Mouse (Mus musculus) B cell, adult 67 days (primary cell): Measurements from ENCODE around the gene Stoml2. TPM values are rescaled to one million over a fixed set of nuclear protein-coding genes. Genes with fewer than 3 reads are reported as not detected.

Experiments used
- total RNA-seq, 2 experiments: library from RNA; stranded (reverse); gene quantifications; 4 replicates each; pipeline ENCODE4 v1.2.4; 2023

Stoml2 gene
- total RNA-seq = 10 to 100 TPM; 80.4 to 84.8 TPM

GRCm38 (mm10) chr4:43031237-43031995, at the start of gene Stoml2:
Stoml2 (minus strand) TSS chr4:43031710.

GRCm38 (mm10) chr4:43058753-43059654, 27.5 kb upstream of the Stoml2 start, which contains the start of gene Unc13b:
Unc13b (plus strand) TSS chr4:43058953.

GRCm38 (mm10) chr4:43045659-43046302, 14.3 kb upstream of the Stoml2 start, which contains the start of gene Fam214b:
Fam214b (minus strand) TSS chr4:43046220.

GRCm38 (mm10) chr4:43025084-43025960, 6.2 kb downstream of the Stoml2 start, which contains the start of gene Pigo:
Pigo (minus strand) TSS chr4:43025819.

DNA sequence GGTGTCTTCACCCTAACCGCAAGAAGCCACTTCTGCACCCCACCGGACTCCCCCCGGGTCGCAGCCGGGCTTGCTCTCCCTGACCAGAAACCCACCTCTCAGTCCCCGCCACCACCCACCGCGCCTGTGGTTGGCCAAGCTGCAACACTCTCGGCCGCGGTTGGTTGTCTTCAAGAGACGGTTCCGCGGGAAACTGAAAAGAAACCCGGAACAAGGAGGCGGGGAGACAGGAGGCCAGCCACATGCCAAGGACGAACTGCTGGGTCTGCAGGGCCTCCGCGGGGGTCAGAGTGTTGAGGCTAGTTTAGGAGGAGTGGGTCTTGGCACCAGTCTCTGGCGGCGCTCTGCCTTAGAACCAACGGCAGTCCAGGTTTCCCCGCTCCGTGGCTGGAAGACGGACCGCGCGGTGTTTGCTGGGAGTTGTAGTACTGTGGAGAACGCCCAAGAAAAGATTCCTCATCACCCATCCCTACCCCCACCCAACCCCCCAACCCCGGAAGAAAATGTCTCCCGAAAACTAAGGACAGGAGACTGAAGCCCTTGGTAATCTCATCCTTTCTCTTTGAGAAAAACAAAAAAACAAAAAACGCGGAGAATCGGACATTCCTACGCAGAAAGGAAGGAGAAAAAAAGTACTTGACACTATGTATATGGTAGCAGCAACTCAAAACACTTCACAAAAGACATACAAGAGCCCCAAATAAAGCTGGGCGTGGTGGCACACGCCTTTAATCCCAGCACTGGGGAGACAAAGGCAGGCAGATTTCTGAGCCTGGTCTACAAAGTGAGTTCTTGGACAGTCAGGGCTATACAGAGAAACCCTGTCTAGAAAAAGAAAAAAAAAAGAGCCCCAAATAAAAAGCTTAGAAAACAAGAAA, 21.1 kb downstream of the Stoml2 start, which contains the start of gene Fancg:
Fancg (minus strand) TSS at position 346 of the 878 bp plus-strand sequence.

GRCm38 (mm10) chr4:43000141-43000986, 31.1 kb downstream of the Stoml2 start, which contains the start of gene Vcp:
Vcp (minus strand) TSS chr4:43000507.

Other genes with a start within 250 kb of the Stoml2 start
- not detected for gene Fam205a1, start 177.8 kb downstream of the Stoml2 start, total RNA-seq
- not detected for gene Gm12394, start 174.9 kb downstream of the Stoml2 start, total RNA-seq
- gene Fam205c, start 157.5 kb downstream of the Stoml2 start, total RNA-seq = not detected
- not detected for gene Phf24, start 115.0 kb downstream of the Stoml2 start, total RNA-seq
- 10 to 100 TPM; 30.5 to 36.6 TPM for gene Dnajb5, start 81.9 kb downstream of the Stoml2 start, total RNA-seq
- gene 1700022I11Rik, start 62.1 kb downstream of the Stoml2 start, total RNA-seq = 1 to 10 TPM in 1 of 2 experiments, not detected in 1; 1.2 TPM
- 100 to 1,000 TPM; 107 to 119 TPM for gene Vcp, start 31.2 kb downstream of the Stoml2 start, total RNA-seq
- gene Fancg, start 21.2 kb downstream of the Stoml2 start, total RNA-seq = 10 to 100 TPM; 34.4 to 36.7 TPM
- gene Pigo, start 5.9 kb downstream of the Stoml2 start, total RNA-seq = 10 to 100 TPM; 35.7 to 37.4 TPM
- gene Fam214b, start 14.5 kb upstream of the Stoml2 start, total RNA-seq = 10 to 100 TPM; 20.0 to 24.6 TPM
- under 1 TPM; 0.33 to 0.96 TPM for gene Unc13b, start 27.2 kb upstream of the Stoml2 start, total RNA-seq
- not detected for gene Atp8b5, start 235.4 kb upstream of the Stoml2 start, total RNA-seq